Mouse (Mus musculus) hindbrain, postnatal 0 days (tissue): Measurements from ENCODE around the gene Gpx4. TPM values are rescaled to one million over a fixed set of nuclear protein-coding genes. Genes with fewer than 3 reads are reported as not detected.
A peak's percentile ranks its signal among the peaks of the same experiment; 100 is the strongest.

Source experiments
- ATAC-seq: fragments of 200-750 bp; cut with Nextera tagmentation; 2 replicates; pipeline ENCODE4 v1.8.0; 2017; ENCODE audit warnings: mild to moderate bottlenecking, moderate TSS enrichment, moderate library complexity
- DNase-seq: peaks from one replicate; pipeline ENCODE4 v3.0.0-alpha.2; 2015; ENCODE audit warnings: low spot score
- H3K27ac ChIP-seq: fragments of 300-500 bp; sonication (generic); 2 replicates; pipeline ENCODE4 v1.5.1; 2014; ENCODE audit warnings: mild to moderate bottlenecking
- H3K27me3 ChIP-seq: fragments of 300-500 bp; sonication (generic); 2 replicates; pipeline ENCODE4 v1.6.1; 2014; ENCODE audit warnings: low read length, mixed read lengths; ENCODE audit not compliant: insufficient read depth
- H3K36me3 ChIP-seq: fragments of 300-500 bp; sonication (generic); 2 replicates; pipeline ENCODE4 v1.6.1; 2014; ENCODE audit warnings: low read length, mixed read lengths; ENCODE audit not compliant: insufficient read depth
- H3K4me1 ChIP-seq: fragments of 300-500 bp; sonication (generic); 2 replicates; pipeline ENCODE4 v1.6.1; 2014; ENCODE audit warnings: antibody characterized with exemption, low read length, mixed read lengths; ENCODE audit not compliant: insufficient read depth
- H3K4me2 ChIP-seq: fragments of 300-500 bp; sonication (generic); 2 replicates; pipeline ENCODE4 v1.6.1; 2014; ENCODE audit warnings: low read depth, mild to moderate bottlenecking, low read length, moderate library complexity, mixed read lengths
- H3K4me3 ChIP-seq: fragments of 300-500 bp; sonication (generic); 2 replicates; pipeline ENCODE4 v1.5.1; 2014; ENCODE audit warnings: low read length
- H3K9ac ChIP-seq: fragments of 300-500 bp; sonication (generic); replicated peaks from 2 replicates; pipeline ENCODE4 v1.6.1; 2014; ENCODE audit warnings: mild to moderate bottlenecking, low read length, moderate library complexity, mixed read lengths
- H3K9me3 ChIP-seq: fragments of 300-500 bp; sonication (generic); 2 replicates; pipeline ENCODE4 v1.6.1; 2016; ENCODE audit warnings: low read length, mixed read lengths
- CTCF ChIP-seq: IDR thresholded peaks from 2 replicates; pipeline ENCODE4 v1.5.1; 2016; ENCODE audit warnings: antibody characterized with exemption, control low read depth, low read depth
- WGBS: fragments of 180-500 bp; shearing (Covaris S2); extraction: QIAGEN DNeasy Blood & Tissue Kit; methylation state at CpG from one replicate; pipeline ENCODE4 v1.1.7; 2014; 5-methylcytosine and 5-hydroxymethylcytosine counted together
- polyA plus RNA-seq: library from polyadenylated mRNA; unstranded; fragments of >200 nt; fragmentation: Nextera tagmentation; extraction: Ambion mirVana; gene quantifications from 2 replicates; pipeline ENCODE4 v1.2.1, GENCODE M21; 2015
- total RNA-seq: library from RNA; depleted of rRNA; stranded (reverse); fragments of >200 nt; gene quantifications from 2 replicates; pipeline ENCODE4 v1.2.3, GENCODE M21; 2014

Gene Gpx4
- total and polyA plus RNA-seq, 2 experiments from 2014 or later: 379 to 757 TPM

DNA sequence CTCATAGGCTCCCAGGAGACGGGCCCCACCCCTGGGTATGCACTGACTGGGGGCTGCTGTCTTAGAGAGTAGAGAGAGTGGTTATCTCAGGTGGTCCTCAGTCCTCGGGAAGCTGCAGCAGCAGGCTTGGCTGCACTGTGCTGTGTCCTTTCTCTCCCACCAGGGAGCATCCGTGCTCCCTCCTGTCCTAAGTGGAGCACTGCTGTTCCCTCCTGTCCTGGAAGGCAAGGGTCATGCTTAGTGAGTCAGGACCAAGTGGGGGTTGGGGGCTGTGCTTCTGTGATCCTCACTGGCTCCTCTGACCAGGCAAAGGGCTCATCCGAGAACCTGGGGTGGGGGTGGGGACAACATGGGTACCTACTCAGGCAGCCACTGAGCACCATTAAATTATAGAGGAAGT lies 42.2 kb downstream of the Gpx4 start:
- no peaks in the 10 kb centered on the region for H3K4me1 ChIP-seq
- H3K27ac ChIP-seq: no peak overlapping the region
- DNase-seq (no peak), ATAC-seq (0 out of 2 replicates have a peak, but pooled peaks have one; percentile 24)
- 59% methylated on average over 4 of the region's 4 CpGs for WGBS
- no peak for TF ChIP-seq CTCF
- no peaks in the 10 kb centered on the region for H3K27me3 ChIP-seq
- no peak overlapping the region for H3K9ac ChIP-seq
- no peak overlapping the region for H3K4me3 ChIP-seq
- no peaks in the 10 kb centered on the region for H3K9me3 ChIP-seq
- no peaks in the 10 kb centered on the region; the same call in 1 of the 2 replicates for H3K36me3 ChIP-seq
- H3K4me2 ChIP-seq: no peak overlapping the region

DNA sequence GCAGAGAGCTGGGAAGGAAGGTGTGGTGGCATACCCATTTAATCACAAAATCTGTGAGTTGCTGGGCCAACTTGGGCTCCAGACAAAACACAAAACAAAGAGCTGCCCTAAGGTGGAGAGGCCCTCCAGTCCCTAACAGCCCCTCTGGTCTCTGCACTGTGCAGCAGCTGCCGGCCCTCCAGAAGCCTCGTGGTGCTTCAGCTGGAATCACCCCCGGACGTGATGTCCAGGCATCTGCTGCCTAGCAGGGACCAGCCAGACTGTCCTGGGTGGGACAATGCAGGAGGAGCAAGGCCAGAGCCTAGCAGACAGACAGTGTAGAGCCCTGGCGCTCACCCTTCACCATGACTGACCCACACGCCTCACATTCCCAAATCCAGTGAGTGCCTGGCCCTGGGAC lies 44.6 kb downstream of the Gpx4 start:
- Histone ChIP-seq H3K4me3 (no peak overlapping the region), H3K36me3 (no peaks in the 10 kb centered on the region), H3K4me1 (no peaks in the 10 kb centered on the region), H3K9me3 (no peaks in the 10 kb centered on the region), H3K9ac (no peak overlapping the region), H3K4me2 (no peak overlapping the region), H3K27me3 (no peaks in the 10 kb centered on the region), H3K27ac (no peak overlapping the region)
- no peak for DNase-seq
- no peak for TF ChIP-seq CTCF
- WGBS: 75% methylated on average over 6 of the region's 6 CpGs
- no peak for ATAC-seq

DNA sequence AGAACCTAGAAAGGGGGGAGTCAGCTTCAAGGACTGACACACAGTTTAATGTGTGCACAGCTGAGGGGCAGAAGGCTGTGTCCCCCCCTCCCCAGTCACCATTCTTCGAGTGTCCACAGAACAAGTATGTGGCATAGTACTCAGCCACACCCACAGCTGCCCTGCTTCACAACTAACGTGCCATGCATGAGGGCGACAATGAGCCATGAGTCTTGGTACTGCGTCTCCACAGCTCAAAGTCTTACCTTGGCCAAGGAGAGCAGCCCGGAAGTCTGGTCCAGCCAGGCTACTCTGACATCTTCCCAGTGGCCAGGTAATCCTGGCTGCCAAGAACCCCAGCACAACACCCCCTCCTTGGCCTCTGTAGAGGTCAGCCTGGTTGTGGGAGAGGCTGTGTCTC lies 45.7 kb downstream of the Gpx4 start:
- DNase-seq (no peak), ATAC-seq (no peak)
- H3K9me3 ChIP-seq: no peaks in the 10 kb centered on the region
- H3K27me3 ChIP-seq: no peaks in the 10 kb centered on the region
- H3K4me3 ChIP-seq: no peak overlapping the region
- no peak overlapping the region for H3K9ac ChIP-seq
- no peak overlapping the region for H3K4me2 ChIP-seq
- H3K27ac ChIP-seq: no peak overlapping the region
- WGBS: 81% methylated on average over 5 of the region's 5 CpGs
- TF ChIP-seq CTCF: no peak
- H3K36me3 ChIP-seq: no peaks in the 10 kb centered on the region
- H3K4me1 ChIP-seq: no peaks in the 10 kb centered on the region

DNA sequence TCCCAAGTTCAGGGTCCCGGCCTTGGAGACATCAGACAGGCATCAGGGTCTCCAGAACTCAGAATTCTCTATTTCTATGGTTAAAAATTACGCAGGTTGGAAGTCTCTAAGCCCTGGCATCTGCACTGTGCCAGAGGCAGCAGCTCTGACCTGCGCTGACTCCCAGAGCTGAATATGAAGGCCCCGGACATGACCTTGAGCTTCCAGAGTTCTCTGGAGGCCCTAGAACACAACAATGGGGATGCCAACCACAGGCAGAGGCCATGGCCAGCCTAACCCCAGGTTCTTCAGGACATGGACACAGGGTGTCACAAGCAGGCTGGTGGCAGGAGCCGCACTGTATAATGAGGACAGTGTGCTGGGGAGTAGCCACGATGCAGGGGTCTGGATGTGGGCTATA lies 47.1 kb downstream of the Gpx4 start:
- DNase-seq: no peak
- no peaks in the 10 kb centered on the region for H3K27me3 ChIP-seq
- 94% methylated on average over 6 of the region's 6 CpGs for WGBS
- H3K27ac ChIP-seq: no peak overlapping the region
- H3K4me2 ChIP-seq: no peak overlapping the region
- no peak overlapping the region for H3K9ac ChIP-seq
- H3K4me3 ChIP-seq: no peak overlapping the region
- no peaks in the 10 kb centered on the region for H3K4me1 ChIP-seq
- TF ChIP-seq CTCF: no peak
- no peaks in the 10 kb centered on the region for H3K9me3 ChIP-seq
- no peaks in the 10 kb centered on the region for H3K36me3 ChIP-seq
- ATAC-seq: no peak

DNA sequence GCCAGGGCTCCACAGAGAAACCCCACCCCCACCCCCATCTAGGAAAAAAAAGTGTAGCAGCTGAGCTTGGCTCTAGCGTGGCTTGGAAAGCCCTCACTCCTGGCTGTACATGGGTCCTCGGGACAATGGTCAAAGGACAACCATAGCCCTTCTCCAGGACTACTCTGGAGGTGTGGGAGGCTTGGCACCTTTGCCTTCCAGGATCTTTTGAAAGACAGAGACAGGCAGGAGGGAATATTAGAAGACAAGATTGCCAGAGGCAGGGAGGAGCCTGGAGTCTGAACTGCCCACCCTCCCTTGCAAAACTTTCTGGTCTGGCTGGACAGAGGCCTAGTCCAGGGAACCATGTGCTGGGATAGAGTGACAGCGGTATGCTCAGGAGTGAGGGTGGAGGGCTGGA lies 47.7 kb downstream of the Gpx4 start:
- Histone ChIP-seq H3K4me1 (no peaks in the 10 kb centered on the region), H3K27me3 (no peaks in the 10 kb centered on the region), H3K4me3 (no peak overlapping the region), H3K9ac (no peak overlapping the region), H3K4me2 (no peak overlapping the region), H3K9me3 (no peaks in the 10 kb centered on the region), H3K27ac (no peak overlapping the region), H3K36me3 (no peaks in the 10 kb centered on the region)
- TF ChIP-seq CTCF: no peak
- DNase-seq (no peak), ATAC-seq (no peak)
- WGBS: 81% methylated on average over 3 of the region's 3 CpGs

DNA sequence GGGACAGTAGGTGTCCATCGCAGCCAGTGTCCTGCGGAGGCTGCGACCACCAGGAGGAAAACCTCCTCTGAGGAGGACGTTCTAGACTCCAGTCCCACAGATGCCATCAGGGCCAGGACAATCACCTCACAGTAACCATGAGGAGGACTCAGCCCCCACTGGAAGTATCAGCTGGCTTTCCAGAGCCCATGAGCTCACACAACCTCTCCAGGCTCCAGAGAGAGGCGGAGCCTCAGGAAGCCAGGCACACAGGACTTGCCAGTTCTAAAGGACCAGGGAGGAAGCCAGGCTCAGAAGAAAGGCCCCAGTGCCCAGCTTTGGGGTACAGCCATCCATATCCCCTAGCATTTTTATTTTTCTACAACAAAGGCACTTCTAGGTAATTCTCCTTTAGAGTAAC lies 48.6 kb downstream of the Gpx4 start:
- no peak for ATAC-seq
- WGBS: 84% methylated on average over 5 of the region's 5 CpGs
- Histone ChIP-seq H3K4me2 (no peak overlapping the region), H3K36me3 (no peaks in the 10 kb centered on the region), H3K9me3 (no peaks in the 10 kb centered on the region), H3K4me1 (no peaks in the 10 kb centered on the region), H3K27ac (no peak overlapping the region), H3K9ac (no peak overlapping the region), H3K27me3 (no peaks in the 10 kb centered on the region), H3K4me3 (no peak overlapping the region)
- DNase-seq: no peak
- no peak for TF ChIP-seq CTCF

DNA sequence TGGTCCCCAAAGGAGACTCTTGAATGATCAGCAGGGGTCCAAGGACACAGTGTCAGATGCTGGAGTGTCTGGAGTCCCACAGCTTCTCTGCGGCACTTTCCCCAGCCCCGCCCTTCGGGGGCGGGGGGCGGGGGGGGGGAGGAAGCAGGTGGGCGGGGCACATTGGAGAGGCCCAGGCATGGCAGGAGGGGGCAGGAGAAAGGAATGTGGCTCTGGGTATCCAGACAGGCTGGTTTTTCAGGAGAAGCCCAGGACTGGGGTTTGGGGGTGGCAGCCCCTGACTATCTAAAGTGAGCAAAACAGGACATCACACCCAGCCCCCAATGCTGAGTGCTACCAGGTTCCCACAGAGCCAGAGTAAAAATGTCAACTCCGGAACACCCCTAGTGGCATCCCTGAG lies 50.3 kb downstream of the Gpx4 start:
- DNase-seq (no peak), ATAC-seq (no peak)
- Histone ChIP-seq H3K9ac (no peak overlapping the region), H3K27me3 (no peaks in the 10 kb centered on the region), H3K4me2 (no peak overlapping the region), H3K9me3 (no peaks in the 10 kb centered on the region), H3K36me3 (no peaks in the 10 kb centered on the region), H3K27ac (no peak overlapping the region), H3K4me1 (peaks cover 6% of the 10 kb centered on the region), H3K4me3 (no peak overlapping the region)
- TF ChIP-seq CTCF: no peak
- 17% methylated on average over 7 of the region's 7 CpGs for WGBS

DNA sequence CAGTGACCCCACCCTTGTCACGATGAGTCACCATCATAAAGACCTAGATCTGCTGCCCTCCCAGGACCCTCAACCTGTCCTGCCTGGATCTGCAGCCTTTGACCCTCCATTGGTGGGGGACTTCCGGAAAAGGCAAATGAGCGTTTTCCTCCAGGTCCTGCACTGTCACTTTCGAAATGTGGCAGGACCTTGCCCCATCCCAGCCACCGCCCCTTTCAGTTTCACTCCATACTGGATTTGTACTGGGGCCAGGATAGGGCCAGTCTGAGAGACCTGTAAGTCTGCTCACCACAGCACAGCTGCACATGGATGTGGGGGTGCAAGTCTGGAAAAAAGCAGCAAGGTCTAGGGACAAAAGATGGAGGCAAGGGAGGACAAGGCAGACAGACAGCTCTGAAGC lies 51.7 kb downstream of the Gpx4 start:
- WGBS: 89% methylated on average over 5 of the region's 5 CpGs
- TF ChIP-seq CTCF: no peak
- Histone ChIP-seq H3K27ac (no peak overlapping the region), H3K27me3 (no peaks in the 10 kb centered on the region), H3K4me3 (no peak overlapping the region), H3K9ac (no peak overlapping the region), H3K4me1 (peaks cover 6% of the 10 kb centered on the region), H3K4me2 (no peak overlapping the region), H3K36me3 (no peaks in the 10 kb centered on the region), H3K9me3 (no peaks in the 10 kb centered on the region)
- DNase-seq (no peak), ATAC-seq (no peak)
